Mouse (Mus musculus) kidney, embryonic 14.5 days (tissue): Measurements from ENCODE around the gene Scn11a. TPM values are rescaled to one million over a fixed set of nuclear protein-coding genes. Genes with fewer than 3 reads are reported as not detected.

Experiments used
- ATAC-seq: fragments of 200-750 bp; cut with Nextera tagmentation; 2 replicates; pipeline ENCODE4 v1.8.0; 2017; ENCODE audit warnings: moderate number of reproducible peaks, mild to moderate bottlenecking, moderate TSS enrichment, moderate library complexity; ENCODE audit not compliant: low FRiP score, low TSS enrichment
- H3K27ac ChIP-seq: fragments of 300-500 bp; sonication (generic); 2 replicates; pipeline ENCODE4 v1.5.1; 2014; ENCODE audit warnings: low read depth, mild to moderate bottlenecking, low read length, moderate library complexity, mixed read lengths
- H3K27me3 ChIP-seq: fragments of 300-500 bp; sonication (generic); 2 replicates; pipeline ENCODE4 v1.6.1; 2014; ENCODE audit warnings: mild to moderate bottlenecking, low read length; ENCODE audit not compliant: control insufficient read depth, insufficient read depth
- H3K36me3 ChIP-seq: fragments of 300-500 bp; sonication (generic); 2 replicates; pipeline ENCODE4 v1.6.1; 2014; ENCODE audit warnings: low read length, mixed read lengths; ENCODE audit not compliant: control insufficient read depth, insufficient read depth
- H3K4me1 ChIP-seq: fragments of 300-500 bp; sonication (generic); 2 replicates; pipeline ENCODE4 v1.6.1; 2014; ENCODE audit warnings: low read length, mixed read lengths; ENCODE audit not compliant: control insufficient read depth, insufficient read depth
- H3K4me2 ChIP-seq: fragments of 300-500 bp; sonication (generic); replicated peaks from 2 replicates; pipeline ENCODE4 v1.6.1; 2014; ENCODE audit warnings: low read depth, mild to moderate bottlenecking, low read length
- H3K4me3 ChIP-seq: fragments of 300-500 bp; sonication (generic); 2 replicates; pipeline ENCODE4 v1.5.1; 2014; ENCODE audit warnings: mild to moderate bottlenecking, low read length
- H3K9ac ChIP-seq: fragments of 300-500 bp; sonication (generic); 2 replicates; pipeline ENCODE4 v1.6.1; 2014; ENCODE audit warnings: low read depth, mild to moderate bottlenecking, low read length, moderate library complexity
- H3K9me3 ChIP-seq: fragments of 300-500 bp; sonication (generic); 2 replicates; pipeline ENCODE4 v1.6.1; 2016; ENCODE audit warnings: low read length; ENCODE audit not compliant: control insufficient read depth
- WGBS: fragments of 180-500 bp; shearing (Covaris S2); extraction: QIAGEN DNeasy Blood & Tissue Kit; methylation state at CpG from one replicate; pipeline ENCODE4 v1.1.7; 2014; 5-methylcytosine and 5-hydroxymethylcytosine counted together
- polyA plus RNA-seq: library from polyadenylated mRNA; unstranded; fragments of >200 nt; fragmentation: Nextera tagmentation; extraction: Ambion mirVana; gene quantifications from 2 replicates; pipeline ENCODE4 v1.2.1, GENCODE M21; 2014

Scn11a gene
- polyA plus RNA-seq, 1 experiment from 2014 or later = 0.04 TPM

- 72% methylated on average over 15 of the region's 15 CpGs for WGBS
- H3K36me3 ChIP-seq = no peaks in the 10 kb centered on the region
- ATAC-seq = no peak
- H3K4me3 ChIP-seq = no peak overlapping the region
- no peak overlapping the region for H3K27ac ChIP-seq
- H3K4me1 ChIP-seq = 0 out of 2 replicates have a peak, but pooled peaks cover 4% of the 10 kb centered on the region
- no peaks in the 10 kb centered on the region for H3K9me3 ChIP-seq
- no peak overlapping the region for H3K9ac ChIP-seq
- no peaks in the 10 kb centered on the region for H3K27me3 ChIP-seq
- no peak overlapping the region for H3K4me2 ChIP-seq
Measured at GRCm38 (mm10) chr9:119803845-119804500, 21.3 kb downstream of the Scn11a start.

GRCm38 (mm10) chr9:119803169-119803827, 22.0 kb downstream of the Scn11a start:
- H3K4me2 ChIP-seq = no peak overlapping the region
- 63% methylated on average over 16 of the region's 16 CpGs for WGBS

GRCm38 (mm10) chr9:119801460-119801859, 23.8 kb downstream of the Scn11a start:
- H3K36me3 ChIP-seq = no peaks in the 10 kb centered on the region
- H3K9ac ChIP-seq = no peak overlapping the region
- H3K27ac ChIP-seq = no peak overlapping the region
- H3K4me3 ChIP-seq = no peak overlapping the region
- H3K4me2 ChIP-seq = no peak overlapping the region
- WGBS = 34% methylated on average over 6 of the region's 6 CpGs
- H3K9me3 ChIP-seq = no peaks in the 10 kb centered on the region
- H3K4me1 ChIP-seq = 0 out of 2 replicates have a peak, but pooled peaks cover 4% of the 10 kb centered on the region
- ATAC-seq = no peak
- no peaks in the 10 kb centered on the region for H3K27me3 ChIP-seq

More at GRCm38 (mm10) chr9:119803169-119803827, 22.0 kb downstream of the Scn11a start:
- no peak overlapping the region for H3K27ac ChIP-seq
- no peaks in the 10 kb centered on the region for H3K27me3 ChIP-seq
- no peak for ATAC-seq
- H3K4me1 ChIP-seq = 0 out of 2 replicates have a peak, but pooled peaks cover 4% of the 10 kb centered on the region
- no peaks in the 10 kb centered on the region for H3K36me3 ChIP-seq
- no peak overlapping the region for H3K4me3 ChIP-seq
- no peaks in the 10 kb centered on the region for H3K9me3 ChIP-seq
- no peak overlapping the region for H3K9ac ChIP-seq

DNA sequence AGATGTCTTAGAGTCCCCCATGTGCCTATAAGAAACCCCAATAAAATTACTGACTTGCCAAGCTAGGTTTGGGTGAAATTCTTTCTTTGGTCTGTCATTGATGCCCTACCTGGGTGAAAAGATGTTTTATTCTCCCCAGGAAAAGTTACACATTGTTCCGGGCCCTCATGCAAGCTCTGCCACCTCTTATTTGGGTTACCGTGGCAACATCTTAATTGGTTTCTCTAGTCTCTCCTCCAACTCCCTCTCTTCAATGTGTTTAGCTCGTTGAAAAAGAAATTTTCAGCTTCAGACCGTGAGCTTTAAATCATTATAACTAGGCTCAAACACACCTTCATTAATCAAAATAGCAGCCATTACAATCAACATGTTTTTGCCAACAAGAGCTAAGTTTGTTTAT, 28.5 kb downstream of the Scn11a start:
- 0 out of 2 replicates have a peak, but pooled peaks cover 4% of the 10 kb centered on the region for H3K4me1 ChIP-seq
- no peak overlapping the region for H3K9ac ChIP-seq
- no peak overlapping the region for H3K27ac ChIP-seq
- H3K27me3 ChIP-seq = no peaks in the 10 kb centered on the region
- no peak overlapping the region for H3K4me3 ChIP-seq
- H3K9me3 ChIP-seq = no peaks in the 10 kb centered on the region
- H3K4me2 ChIP-seq = no peak overlapping the region
- H3K36me3 ChIP-seq = no peaks in the 10 kb centered on the region
- WGBS = 81% methylated on average over 4 of the region's 4 CpGs
- no peak for ATAC-seq

DNA sequence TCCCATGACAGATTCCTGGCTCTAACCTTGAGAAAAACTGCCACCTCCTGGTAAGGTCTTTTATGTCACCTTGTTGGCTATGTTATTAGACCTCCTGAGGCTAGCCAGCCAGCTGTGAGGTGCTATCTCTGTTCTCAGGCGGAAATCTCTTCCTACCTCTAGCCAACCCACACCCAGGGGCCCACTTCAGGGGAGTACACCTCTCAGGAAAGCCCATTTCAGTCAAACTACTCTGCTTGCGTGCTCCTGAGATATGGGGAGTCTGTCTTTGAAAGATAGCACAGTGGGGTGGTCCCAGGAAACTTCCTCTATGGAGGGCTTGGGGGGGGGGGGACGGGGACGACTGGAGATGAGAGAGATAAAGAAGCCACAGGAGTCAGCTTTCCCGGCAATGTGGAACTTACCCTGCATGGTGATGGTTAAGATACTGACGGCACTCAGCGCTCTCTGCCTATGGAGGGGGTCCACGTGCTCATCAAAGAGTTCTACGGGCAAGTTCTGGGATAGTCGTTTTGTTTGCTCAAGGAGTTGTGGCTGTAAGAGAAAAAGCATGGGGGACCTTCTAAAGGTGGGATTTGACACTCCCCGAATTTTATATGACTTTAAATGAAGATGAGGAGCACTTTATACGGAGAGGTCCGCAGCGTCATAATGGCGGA, 29.9 kb downstream of the Scn11a start:
- no peak for ATAC-seq
- WGBS = 77% methylated on average over 15 of the region's 15 CpGs
- Histone ChIP-seq H3K4me2 (no peak overlapping the region), H3K9me3 (no peaks in the 10 kb centered on the region), H3K4me3 (no peak overlapping the region), H3K27me3 (no peaks in the 10 kb centered on the region), H3K36me3 (no peaks in the 10 kb centered on the region), H3K27ac (no peak overlapping the region), H3K9ac (no peak overlapping the region), H3K4me1 (no peaks in the 10 kb centered on the region)

DNA sequence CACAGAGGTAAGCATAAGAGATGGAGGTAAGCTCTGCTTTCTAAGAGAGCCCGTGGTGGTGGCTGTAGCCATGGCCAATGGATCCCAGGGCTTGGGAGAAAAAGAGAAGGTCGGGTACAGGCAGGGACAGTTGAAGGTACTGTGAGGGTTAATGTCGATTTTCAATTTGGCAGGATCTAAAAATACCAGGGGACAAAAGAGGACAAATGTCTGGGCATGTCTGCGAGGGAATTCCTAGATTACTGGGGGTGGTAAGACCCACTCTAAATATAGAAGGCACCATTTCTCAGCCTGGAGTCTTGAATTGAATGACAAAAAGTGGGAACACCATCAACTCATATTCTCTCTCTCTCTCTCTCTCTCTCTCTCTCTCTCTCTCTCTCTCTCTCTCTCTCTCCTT, 30.8 kb downstream of the Scn11a start:
- Histone ChIP-seq H3K4me1 (no peaks in the 10 kb centered on the region), H3K4me3 (no peak overlapping the region), H3K9ac (no peak overlapping the region), H3K4me2 (no peak overlapping the region), H3K27me3 (no peaks in the 10 kb centered on the region), H3K9me3 (no peaks in the 10 kb centered on the region), H3K36me3 (no peaks in the 10 kb centered on the region), H3K27ac (no peak overlapping the region)
- ATAC-seq = no peak
- WGBS = 70% methylated on average over 4 of the region's 4 CpGs

DNA sequence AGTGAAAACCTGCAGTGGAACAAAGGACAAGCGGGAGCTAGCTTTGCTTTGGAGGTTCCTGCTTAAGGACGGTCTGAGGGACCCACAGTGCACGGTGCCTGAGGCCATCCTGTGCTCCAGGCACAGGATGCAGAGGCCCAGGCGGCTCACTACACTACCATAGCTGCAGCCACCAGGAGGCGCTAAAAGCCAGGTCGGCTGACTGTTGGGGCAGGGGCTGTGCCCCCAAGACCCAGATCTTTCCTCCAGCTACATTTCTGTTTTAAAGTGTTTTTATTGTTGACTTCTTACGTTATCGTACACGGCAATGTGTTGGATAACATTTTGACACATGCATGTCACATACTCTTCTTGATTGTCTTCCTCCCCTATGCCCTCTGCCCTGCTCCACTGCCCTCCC, 32.8 kb downstream of the Scn11a start:
- 61% methylated on average over 9 of the region's 9 CpGs for WGBS
- no peak for ATAC-seq
- Histone ChIP-seq H3K9me3 (no peaks in the 10 kb centered on the region), H3K4me3 (no peak overlapping the region), H3K4me2 (no peak overlapping the region), H3K9ac (no peak overlapping the region), H3K27ac (no peak overlapping the region), H3K27me3 (no peaks in the 10 kb centered on the region), H3K4me1 (no peaks in the 10 kb centered on the region), H3K36me3 (no peaks in the 10 kb centered on the region)

DNA sequence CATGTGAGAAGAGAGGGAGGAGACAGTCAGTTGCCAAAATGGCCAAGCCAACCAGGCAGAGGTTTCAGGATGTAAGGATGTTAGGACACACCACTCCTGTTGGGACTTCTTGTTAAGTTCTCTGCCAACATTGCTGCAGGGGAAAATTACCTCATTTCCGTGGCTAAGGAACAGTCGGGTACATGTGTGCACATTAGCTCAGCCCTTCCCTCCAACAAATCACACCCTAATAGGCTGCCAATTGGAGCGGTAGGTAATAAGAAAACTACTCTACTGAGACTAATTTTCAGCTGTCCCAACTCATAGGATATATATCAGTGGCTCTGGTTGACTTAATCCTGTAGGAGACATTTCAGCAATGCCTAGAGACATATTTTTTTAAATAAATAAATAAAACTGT, 44.4 kb downstream of the Scn11a start:
- H3K9ac ChIP-seq = no peak overlapping the region
- H3K4me1 ChIP-seq = no peaks in the 10 kb centered on the region
- WGBS = 61% methylated on average over 3 of the region's 3 CpGs
- H3K4me3 ChIP-seq = no peak overlapping the region
- H3K27ac ChIP-seq = no peak overlapping the region
- no peak overlapping the region for H3K4me2 ChIP-seq
- ATAC-seq = no peak
- H3K9me3 ChIP-seq = no peaks in the 10 kb centered on the region
- H3K27me3 ChIP-seq = no peaks in the 10 kb centered on the region
- H3K36me3 ChIP-seq = no peaks in the 10 kb centered on the region

- H3K27me3 ChIP-seq = no peaks in the 10 kb centered on the region
- H3K4me1 ChIP-seq = no peaks in the 10 kb centered on the region
- 86% methylated on average over 7 of the region's 7 CpGs for WGBS
- H3K4me2 ChIP-seq = no peak overlapping the region
- no peaks in the 10 kb centered on the region for H3K9me3 ChIP-seq
- H3K27ac ChIP-seq = no peak overlapping the region
- no peak for ATAC-seq
- H3K4me3 ChIP-seq = no peak overlapping the region
- no peak overlapping the region for H3K9ac ChIP-seq
- no peaks in the 10 kb centered on the region for H3K36me3 ChIP-seq
Measured at GRCm38 (mm10) chr9:119776661-119777060, 48.6 kb downstream of the Scn11a start.
